Mouse (Mus musculus): ENCODE data around the gene Wdr34. TPM values are rescaled to one million over a fixed set of nuclear protein-coding genes. Genes with fewer than 3 reads are reported as not detected.
A peak's percentile ranks its signal among the peaks of the same experiment; 100 is the strongest.

The Wdr34 gene
- total RNA-seq, 1 experiment from 2014 or later: 8.4 TPM

DNA sequence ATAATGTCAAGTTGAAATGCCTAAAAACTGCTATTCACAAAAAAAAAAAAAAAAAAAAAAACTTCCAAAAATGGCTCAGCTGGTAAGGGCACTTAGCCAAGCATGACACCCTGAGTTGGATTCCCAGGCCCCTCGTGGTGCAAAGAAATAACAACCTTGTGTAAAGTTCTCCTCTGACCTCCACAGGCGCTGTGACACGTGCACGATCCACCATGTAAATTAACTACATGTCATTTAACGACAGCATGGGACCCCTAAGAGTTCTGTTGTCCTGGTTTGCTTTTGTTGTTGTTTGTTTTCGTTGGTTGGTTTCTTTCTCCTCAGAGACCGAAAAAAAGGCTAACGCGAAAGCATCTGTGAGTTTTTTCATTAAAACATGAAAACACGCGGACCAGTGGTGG lies 580 bp downstream of the Wdr34 start:
- ATAC-seq (replicated peaks in 1 of 2; ENCODE audit: insufficient read depth in 1 of 2, low FRiP score in 2 of 2, low TSS enrichment in 1 of 2, low read depth in 1 of 2, poor library complexity in 2 of 2, severe bottlenecking in 2 of 2): no peak

DNA sequence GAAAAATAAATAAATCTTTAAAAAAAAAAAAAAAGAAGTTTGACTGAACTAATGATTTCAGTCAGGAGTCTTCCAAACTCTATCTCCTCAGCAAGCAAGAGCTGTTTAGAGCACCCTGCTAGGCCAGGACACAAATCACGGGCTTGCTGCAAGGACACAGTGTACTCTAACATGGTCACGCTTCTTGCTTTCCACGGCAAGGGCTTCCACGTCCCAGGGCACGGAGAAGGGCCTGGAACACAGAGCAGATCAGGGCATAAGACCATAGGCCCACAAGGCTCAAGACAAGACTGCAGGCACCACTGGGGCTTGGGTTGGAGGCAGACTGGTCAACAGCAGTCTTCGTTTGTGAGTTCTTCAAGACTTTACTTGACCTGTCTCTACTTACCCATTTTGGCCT lies 1.6 kb downstream of the Wdr34 start:
- no peak for ATAC-seq (replicated peaks in 1 of 2; ENCODE audit: insufficient read depth in 1 of 2, low FRiP score in 2 of 2, low TSS enrichment in 1 of 2, low read depth in 1 of 2, poor library complexity in 2 of 2, severe bottlenecking in 2 of 2)

DNA sequence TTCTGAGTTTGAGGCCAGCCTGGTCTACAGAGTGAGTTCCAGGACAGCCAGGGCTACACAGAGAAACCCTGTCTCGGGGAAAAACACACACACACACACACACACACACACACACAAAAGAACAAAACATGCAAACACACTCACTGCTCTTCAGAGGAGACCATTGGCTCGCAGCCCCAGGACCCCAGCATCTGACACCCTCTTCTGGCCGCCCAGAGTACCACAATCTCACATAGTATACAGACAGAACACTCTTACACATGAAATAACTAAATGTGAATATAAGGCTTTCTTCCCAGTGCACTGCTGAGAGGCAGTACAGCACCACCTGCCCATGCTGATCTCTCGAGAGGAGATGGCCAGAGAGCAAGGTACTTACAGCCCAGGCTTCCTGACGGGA lies 4.1 kb downstream of the Wdr34 start:
- ATAC-seq (replicated peaks in 1 of 2; ENCODE audit: insufficient read depth in 1 of 2, low FRiP score in 2 of 2, low TSS enrichment in 1 of 2, low read depth in 1 of 2, poor library complexity in 2 of 2, severe bottlenecking in 2 of 2): no peak

DNA sequence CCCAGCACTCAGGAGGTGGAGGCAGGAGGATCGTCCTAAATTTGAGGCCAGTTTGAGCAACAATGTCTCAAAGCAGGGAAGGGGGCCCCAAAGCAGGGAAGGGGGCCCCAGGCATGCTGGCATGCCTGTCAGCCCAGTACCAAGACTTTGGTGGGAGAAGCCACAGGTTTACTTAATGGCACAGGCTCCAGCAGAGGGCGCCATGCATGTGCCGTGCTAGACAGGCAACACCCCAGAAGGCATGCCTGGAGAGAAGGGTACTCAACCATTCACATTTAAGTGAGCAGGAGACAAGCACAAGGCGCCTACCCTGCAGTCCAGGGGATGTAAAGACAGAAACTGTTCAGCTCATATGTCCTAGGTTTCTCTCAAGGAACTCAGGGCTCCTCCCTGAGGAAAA lies 6.2 kb downstream of the Wdr34 start:
- ATAC-seq (replicated peaks in 1 of 2; ENCODE audit: insufficient read depth in 1 of 2, low FRiP score in 2 of 2, low TSS enrichment in 1 of 2, low read depth in 1 of 2, poor library complexity in 2 of 2, severe bottlenecking in 2 of 2): peak; percentile 83 to 85

DNA sequence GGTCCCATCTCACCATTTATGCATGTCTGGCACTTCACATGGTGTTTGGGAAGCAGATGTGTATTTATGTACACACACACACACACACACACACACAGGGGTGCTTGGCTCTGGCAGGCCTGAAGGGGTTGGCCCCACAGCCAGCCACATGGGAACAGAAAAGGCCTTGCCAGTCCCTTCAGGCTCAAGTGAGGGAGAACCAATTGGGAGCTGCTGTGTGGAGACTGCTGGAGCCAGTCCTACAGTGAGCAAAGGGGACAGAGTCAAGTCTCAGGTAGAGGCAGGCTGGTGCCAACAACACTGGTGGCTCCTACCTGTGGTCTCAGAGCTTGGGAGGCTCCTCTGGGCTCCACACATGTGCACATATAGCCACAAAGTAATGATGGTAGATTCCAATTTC lies 9.0 kb downstream of the Wdr34 start:
- ATAC-seq (replicated peaks in 1 of 2; ENCODE audit: insufficient read depth in 1 of 2, low FRiP score in 2 of 2, low TSS enrichment in 1 of 2, low read depth in 1 of 2, poor library complexity in 2 of 2, severe bottlenecking in 2 of 2): no peak

DNA sequence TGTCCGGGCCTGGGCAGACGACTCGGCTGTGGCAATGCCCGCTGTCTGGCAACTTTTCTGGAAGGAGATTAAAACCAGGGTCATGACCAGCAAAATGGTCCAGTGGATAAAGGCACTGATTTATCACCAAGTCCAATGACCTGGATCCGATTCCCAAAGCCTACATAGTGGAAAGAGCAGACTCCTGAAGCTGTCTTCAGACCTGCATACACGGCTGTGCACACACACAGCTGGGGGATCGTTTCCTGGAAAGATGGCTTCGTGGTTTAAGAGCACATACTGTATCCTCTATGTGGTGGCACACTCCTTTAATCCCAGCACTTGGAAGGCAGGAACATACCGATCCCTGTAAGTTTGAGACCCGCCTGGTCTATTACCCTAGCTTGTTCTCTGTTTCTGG lies 10.3 kb downstream of the Wdr34 start:
- no peak for ATAC-seq (replicated peaks in 1 of 2; ENCODE audit: insufficient read depth in 1 of 2, low FRiP score in 2 of 2, low TSS enrichment in 1 of 2, low read depth in 1 of 2, poor library complexity in 2 of 2, severe bottlenecking in 2 of 2)

DNA sequence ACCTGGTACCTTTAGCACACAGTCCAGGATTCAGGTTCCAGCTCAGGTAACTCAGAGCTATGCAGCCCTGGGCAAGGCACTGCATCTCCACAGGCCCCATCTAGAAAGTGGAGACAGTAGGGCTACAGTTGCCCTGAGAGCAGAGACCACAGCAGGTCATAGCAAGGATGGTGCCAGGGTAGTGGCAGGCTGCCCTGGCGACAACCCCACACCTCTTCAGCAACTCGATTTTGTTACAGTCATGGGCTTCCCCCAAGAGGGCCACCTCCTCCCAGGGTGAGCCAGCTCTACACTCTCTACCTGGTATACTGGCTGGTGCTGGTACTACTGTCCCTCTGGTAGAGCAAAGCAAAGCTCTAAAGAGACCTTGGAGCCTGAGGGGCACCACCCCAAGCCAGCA lies 10.9 kb downstream of the Wdr34 start:
- no peak for ATAC-seq (replicated peaks in 1 of 2; ENCODE audit: insufficient read depth in 1 of 2, low FRiP score in 2 of 2, low TSS enrichment in 1 of 2, low read depth in 1 of 2, poor library complexity in 2 of 2, severe bottlenecking in 2 of 2)

DNA sequence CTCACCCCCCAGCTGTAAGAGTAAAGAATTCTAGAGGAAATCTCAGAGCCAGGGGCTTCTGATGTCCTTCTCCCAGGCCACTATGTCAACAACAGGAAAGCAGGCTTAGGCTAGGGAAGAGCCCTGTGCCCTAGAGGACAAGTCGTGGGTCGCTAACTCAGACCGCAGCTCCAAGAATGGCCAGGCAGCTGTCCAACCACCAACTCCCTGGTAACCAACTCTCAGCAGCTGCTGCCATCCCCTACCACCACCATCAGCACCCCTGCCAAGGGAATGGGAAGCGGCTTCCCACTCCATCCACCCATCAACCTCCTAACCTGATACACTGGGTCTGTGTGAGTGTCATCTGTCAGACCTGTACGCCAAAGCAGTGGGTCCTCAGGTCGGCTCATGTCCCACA lies 15.7 kb downstream of the Wdr34 start:
- ATAC-seq (replicated peaks in 1 of 2; ENCODE audit: insufficient read depth in 1 of 2, low FRiP score in 2 of 2, low TSS enrichment in 1 of 2, low read depth in 1 of 2, poor library complexity in 2 of 2, severe bottlenecking in 2 of 2): no peak

DNA sequence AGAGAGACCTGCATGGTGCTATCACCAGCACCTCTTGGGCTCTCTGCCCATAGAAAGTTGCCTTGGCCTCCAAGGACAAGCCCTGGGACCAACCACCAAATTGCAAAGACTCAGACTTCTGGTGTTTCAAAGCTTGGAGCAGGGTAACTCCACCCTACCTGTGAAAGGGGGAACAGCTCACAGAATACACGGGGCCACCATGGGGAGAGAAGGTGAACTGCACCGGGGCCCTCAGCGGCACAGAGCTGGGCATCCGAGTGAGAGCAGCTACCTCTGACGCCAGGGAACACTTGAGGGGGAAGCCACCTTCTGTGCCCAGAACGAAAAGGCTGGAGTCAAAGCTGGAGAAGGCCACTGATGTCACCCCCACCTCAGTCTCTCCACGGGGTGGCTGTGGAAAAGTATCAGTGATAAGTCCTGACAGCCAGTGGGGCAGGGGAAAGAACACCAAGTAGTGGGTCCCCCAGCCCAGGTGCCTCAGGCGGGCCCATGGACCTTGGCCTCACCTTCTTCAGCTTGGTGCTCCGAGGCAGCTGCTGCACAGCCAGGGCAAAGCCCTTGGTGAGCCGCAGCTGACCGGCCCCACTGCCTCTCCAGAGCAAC lies 16.3 kb downstream of the Wdr34 start:
- peak; percentile 17 to 67; a peak in 2 of 4 replicates for ATAC-seq (replicated peaks in 1 of 2; ENCODE audit: insufficient read depth in 1 of 2, low FRiP score in 2 of 2, low TSS enrichment in 1 of 2, low read depth in 1 of 2, poor library complexity in 2 of 2, severe bottlenecking in 2 of 2)

DNA sequence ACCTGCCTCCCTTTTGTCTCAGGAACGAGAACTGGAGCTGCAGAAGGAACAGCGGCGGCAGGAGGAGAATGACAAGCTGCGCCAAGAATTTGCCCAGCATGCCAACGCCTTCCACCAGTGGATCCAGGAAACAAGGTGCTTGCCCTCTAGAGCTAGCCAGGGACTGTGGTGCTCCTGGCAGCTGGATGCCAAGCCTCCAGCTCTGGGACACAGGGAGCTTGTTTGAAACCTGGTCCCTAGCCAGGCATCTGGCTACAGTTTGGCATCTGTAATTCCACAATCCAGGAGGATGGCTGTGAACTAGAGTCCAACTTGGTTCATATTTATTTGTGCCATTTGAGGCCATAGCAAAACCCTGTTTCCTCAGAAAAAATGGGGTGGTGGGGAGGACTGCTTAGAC lies 21.7 kb downstream of the Wdr34 start:
- no peak for ATAC-seq (replicated peaks in 1 of 2; ENCODE audit: insufficient read depth in 1 of 2, low FRiP score in 2 of 2, low TSS enrichment in 1 of 2, low read depth in 1 of 2, poor library complexity in 2 of 2, severe bottlenecking in 2 of 2)

DNA sequence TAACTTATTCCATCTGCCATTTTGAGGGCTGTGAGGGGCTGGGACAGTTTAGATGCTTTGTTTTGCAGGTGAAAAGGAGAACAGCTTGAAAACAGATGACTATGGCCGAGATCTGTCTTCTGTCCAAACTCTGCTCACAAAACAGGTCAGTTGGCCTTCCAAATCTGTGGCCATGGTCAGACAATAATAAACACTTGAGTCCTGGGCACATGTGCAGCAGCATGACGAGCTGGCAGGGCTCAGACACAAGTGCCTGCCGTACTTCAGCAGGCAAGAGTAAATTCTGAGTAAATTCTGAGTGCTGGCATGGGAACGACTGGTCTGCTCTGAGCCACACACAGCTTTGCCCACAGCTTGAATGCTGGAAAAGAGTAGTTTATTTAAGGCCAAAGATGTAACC lies 23.2 kb downstream of the Wdr34 start:
- no peak for ATAC-seq (replicated peaks in 1 of 2; ENCODE audit: insufficient read depth in 1 of 2, low FRiP score in 2 of 2, low TSS enrichment in 1 of 2, low read depth in 1 of 2, poor library complexity in 2 of 2, severe bottlenecking in 2 of 2)

DNA sequence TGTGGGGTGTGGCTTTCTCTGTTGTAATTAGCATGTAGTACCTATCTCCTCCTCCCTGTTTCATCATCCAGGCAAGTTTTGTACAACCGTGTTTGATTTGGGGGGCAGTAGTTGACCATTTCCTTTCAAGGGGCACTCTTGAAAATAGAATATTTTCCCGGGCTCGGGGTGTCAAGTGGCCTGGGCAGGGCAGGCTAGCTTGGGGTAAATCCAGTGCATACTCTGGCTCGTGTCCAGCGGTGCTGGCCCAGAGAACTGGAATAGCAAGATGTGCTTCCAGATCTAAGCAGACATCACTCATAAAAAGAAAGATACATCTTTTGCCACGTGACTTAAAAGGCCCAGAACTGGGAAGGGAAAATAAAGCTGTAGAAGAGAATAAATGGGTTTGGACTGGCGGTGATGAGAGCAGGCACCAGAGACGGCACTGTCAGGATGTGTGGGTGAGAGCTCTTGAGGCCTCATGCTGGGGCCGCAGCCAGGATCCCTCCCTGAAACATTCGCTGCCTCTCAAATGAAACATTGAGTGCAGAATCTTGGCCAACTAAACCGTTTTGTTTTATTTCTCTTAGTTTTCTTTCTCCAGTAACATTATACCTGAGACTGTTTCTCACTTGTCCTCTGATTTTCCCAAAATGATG lies 34.2 kb downstream of the Wdr34 start:
- no peak for ATAC-seq (replicated peaks in 1 of 2; ENCODE audit: insufficient read depth in 1 of 2, low FRiP score in 2 of 2, low TSS enrichment in 1 of 2, low read depth in 1 of 2, poor library complexity in 2 of 2, severe bottlenecking in 2 of 2)

DNA sequence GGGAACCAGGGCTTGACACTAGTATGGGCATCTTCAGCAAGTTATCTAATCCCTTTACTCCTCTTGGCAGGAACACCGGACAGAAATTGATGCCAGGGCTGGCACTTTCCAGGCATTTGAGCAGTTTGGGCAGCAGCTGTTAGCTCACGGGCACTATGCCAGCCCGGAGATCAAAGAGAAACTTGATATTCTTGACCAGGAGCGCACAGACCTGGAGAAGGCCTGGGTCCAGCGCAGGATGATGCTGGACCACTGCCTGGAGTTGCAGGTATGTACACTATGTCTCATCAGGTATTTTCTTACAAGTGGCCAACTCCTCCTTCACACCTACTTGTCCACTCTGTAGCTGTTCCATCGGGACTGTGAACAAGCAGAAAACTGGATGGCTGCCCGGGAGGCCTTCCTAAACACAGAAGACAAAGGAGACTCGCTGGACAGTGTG lies 37.8 kb downstream of the Wdr34 start:
- no peak for ATAC-seq (replicated peaks in 1 of 2; ENCODE audit: insufficient read depth in 1 of 2, low FRiP score in 2 of 2, low TSS enrichment in 1 of 2, low read depth in 1 of 2, poor library complexity in 2 of 2, severe bottlenecking in 2 of 2)

DNA sequence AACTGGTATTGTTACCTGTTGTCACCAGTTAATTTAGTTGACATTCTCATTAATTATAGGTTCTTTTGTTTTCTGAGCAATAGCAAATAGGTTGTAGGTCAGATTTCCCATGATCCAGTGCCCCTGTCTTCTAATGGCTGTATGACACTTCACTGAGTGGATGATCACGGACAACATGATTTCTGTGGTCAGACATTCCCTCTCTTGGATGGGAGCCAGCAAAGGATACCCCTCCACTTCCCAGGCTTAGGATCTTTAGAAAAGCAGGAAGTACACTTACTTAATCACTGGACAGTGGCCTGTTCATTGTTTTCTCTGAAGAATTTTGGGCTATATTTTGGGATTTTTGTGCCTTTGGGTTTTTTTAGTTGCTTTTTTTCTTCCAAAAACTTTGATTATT lies 39.6 kb downstream of the Wdr34 start:
- ATAC-seq (replicated peaks in 1 of 2; ENCODE audit: insufficient read depth in 1 of 2, low FRiP score in 2 of 2, low TSS enrichment in 1 of 2, low read depth in 1 of 2, poor library complexity in 2 of 2, severe bottlenecking in 2 of 2): no peak

DNA sequence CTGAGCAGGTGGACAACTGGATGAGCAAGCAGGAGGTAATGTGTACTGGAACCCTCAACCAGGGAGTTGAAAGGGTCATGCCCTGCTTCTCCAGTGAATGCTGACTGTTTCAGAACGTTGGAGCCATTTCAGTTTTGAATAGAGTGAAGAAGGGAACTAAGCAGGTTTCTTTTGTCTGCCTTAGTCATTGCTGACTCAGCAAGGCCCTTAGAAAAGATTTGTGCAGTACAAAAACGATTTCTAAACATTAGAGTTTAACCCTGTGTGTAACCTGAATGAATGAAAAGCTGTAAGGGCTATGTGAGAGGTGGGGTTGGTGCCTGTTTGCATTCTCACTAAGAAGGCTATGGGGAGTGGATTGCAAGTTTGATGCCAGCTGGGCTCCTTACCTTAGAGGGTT lies 56.7 kb downstream of the Wdr34 start:
- no peak for ATAC-seq (replicated peaks in 1 of 2; ENCODE audit: insufficient read depth in 1 of 2, low FRiP score in 2 of 2, low TSS enrichment in 1 of 2, low read depth in 1 of 2, poor library complexity in 2 of 2, severe bottlenecking in 2 of 2)

Other genes with a start within 250 kb of the Wdr34 start
- 6.4 and 8.6 TPM in 2 replicates for gene Slc27a4, start 246.2 kb downstream of the Wdr34 start, total RNA-seq (2017)
- gene Urm1, start 228.8 kb downstream of the Wdr34 start, total RNA-seq (2017): 14.9 and 16.8 TPM in 2 replicates
- 6.1 and 7.7 TPM in 2 replicates for gene Cercam, start 179.7 kb downstream of the Wdr34 start, total RNA-seq (2017)
- 82.9 and 92.5 TPM in 2 replicates for gene Odf2, start 159.7 kb downstream of the Wdr34 start, total RNA-seq (2017)
- 71.4 and 79.7 TPM in 2 replicates for gene Gle1, start 113.5 kb downstream of the Wdr34 start, total RNA-seq (2017)
- 135 and 155 TPM in 2 replicates for gene Sptan1, start 83.3 kb downstream of the Wdr34 start, total RNA-seq (2017)
- 1,010 and 1,764 TPM in 2 replicates for gene Set, start 8.5 kb upstream of the Wdr34 start, total RNA-seq (2017)
- 20.9 and 24.7 TPM in 2 replicates for gene Pkn3, start 28.8 kb upstream of the Wdr34 start, total RNA-seq (2017)
- gene Zdhhc12, start 44.8 kb upstream of the Wdr34 start, total RNA-seq (2017): 5.4 and 6.5 TPM in 2 replicates
- 12.6 and 15.6 TPM in 2 replicates for gene Zer1, start 75.7 kb upstream of the Wdr34 start, total RNA-seq (2017)
- 31.4 and 35.0 TPM in 2 replicates for gene Tbc1d13, start 84.9 kb upstream of the Wdr34 start, total RNA-seq (2017)
- gene Endog, start 122.6 kb upstream of the Wdr34 start, total RNA-seq (2017): 3.2 and 8.1 TPM in 2 replicates
- 24.7 and 42.1 TPM in 2 replicates for gene Spout1, start 129.6 kb upstream of the Wdr34 start, total RNA-seq (2017)
- gene Kyat1, start 157.0 kb upstream of the Wdr34 start, total RNA-seq (2017): 9.3 and 10.3 TPM in 2 replicates
- 11.3 and 15.3 TPM in 2 replicates for gene Lrrc8a, start 188.8 kb upstream of the Wdr34 start, total RNA-seq (2017)
- 1.4 TPM in 1 of 2 replicates, not detected in the other for gene Gm28035, start 191.7 kb upstream of the Wdr34 start, total RNA-seq (2017)
- 1.2 and 2.1 TPM in 2 replicates for gene Phyhd1, start 217.3 kb upstream of the Wdr34 start, total RNA-seq (2017)
- not detected in 2 replicates for gene Gm28038, start 232.2 kb upstream of the Wdr34 start, total RNA-seq (2017)
- 8.8 and 9.9 TPM in 2 replicates for gene Dolk, start 237.5 kb upstream of the Wdr34 start, total RNA-seq (2017)
- gene Nup188, start 237.5 kb upstream of the Wdr34 start, total RNA-seq (2017): 18.9 and 25.4 TPM in 2 replicates

Data from hematopoietic stem cell, adult 5-6 weeks (primary cell).